Mouse (Mus musculus): ENCODE results near the gene Slc9a3r2. TPM values are rescaled to one million over a fixed set of nuclear protein-coding genes. Genes with fewer than 3 reads are reported as not detected.
A peak's percentile ranks its signal among the peaks of the same experiment; 100 is the strongest.

Gene Slc9a3r2
- total RNA-seq, 1 experiment, result 22.7 TPM

DNA sequence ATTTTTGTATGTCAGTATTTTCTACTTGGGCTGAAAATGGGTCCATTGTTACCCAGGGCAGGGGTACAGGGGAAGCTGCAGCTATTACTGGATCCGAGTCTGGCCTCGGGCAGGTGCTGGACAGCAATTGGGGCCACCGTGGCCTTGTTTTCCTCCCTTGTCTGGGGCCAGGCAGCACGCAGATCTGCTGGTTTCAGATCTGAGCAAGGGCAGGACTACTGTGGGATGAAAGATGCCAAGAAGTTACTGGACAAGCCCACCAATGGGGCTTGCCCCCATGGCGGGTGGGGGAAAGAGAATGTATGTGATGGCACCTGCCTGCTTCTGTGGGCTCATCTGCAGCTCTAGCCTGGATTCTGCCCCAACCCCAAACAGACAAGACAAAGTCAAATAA is 54.1 kb downstream of the Slc9a3r2 start:
- in situ Hi-C loops (cut with MboI; ENCODE audit: low sequenced_read_pairs in 2 of 2, unreplicated experiment in 2 of 2), result no loop called here
- Histone ChIP-seq H3K9ac (ENCODE audit: insufficient read depth, low read depth, low read length, poor library complexity, severe bottlenecking) (no peak overlapping the region), H3K4me1 (ENCODE audit: control insufficient read depth in 2 of 2, insufficient read depth in 2 of 2, low read length in 2 of 2, poor library complexity in 1 of 2) (peaks cover 0 to 10% of the 10 kb centered on the region in 2 experiments; a peak in 2 of 4 replicates), H3K4me3 (ENCODE audit: insufficient read depth in 1 of 2, low read depth in 1 of 2, low read length in 2 of 2, poor library complexity in 1 of 2, severe bottlenecking in 1 of 2) (no peak overlapping the region), H3K36me3 (ENCODE audit: control insufficient read depth, insufficient read depth, low read length, poor library complexity, severe bottlenecking) (peaks cover 71% of the 10 kb centered on the region), H3K9me3 (ENCODE audit: control insufficient read depth, insufficient read depth, low read depth, low read length) (no peaks in the 10 kb centered on the region), H3K27ac (ENCODE audit: insufficient read depth, low read depth, low read length, poor library complexity, severe bottlenecking) (no peak overlapping the region)
- no peak for DNase-seq (ENCODE audit: low read depth, low spot score)
- TF ChIP-seq ZNF384 (IDR thresholded peaks at IDR 0.05; ENCODE audit: low read depth, low read length), result no peak
- no peak for TF ChIP-seq MAFK (IDR thresholded peaks at IDR 0.05; ENCODE audit: insufficient read depth, low read depth, low read length)
- TF ChIP-seq ZC3H11A (IDR thresholded peaks at IDR 0.05; ENCODE audit: borderline replicate concordance, low read depth, low read length), result no peak
- no peak for TF ChIP-seq HCFC1 (IDR thresholded peaks at IDR 0.05; ENCODE audit: borderline replicate concordance, insufficient read depth, low read length)
- TF ChIP-seq CHD2 (IDR thresholded peaks at IDR 0.05; ENCODE audit: low read depth, low read length), result no peak

DNA sequence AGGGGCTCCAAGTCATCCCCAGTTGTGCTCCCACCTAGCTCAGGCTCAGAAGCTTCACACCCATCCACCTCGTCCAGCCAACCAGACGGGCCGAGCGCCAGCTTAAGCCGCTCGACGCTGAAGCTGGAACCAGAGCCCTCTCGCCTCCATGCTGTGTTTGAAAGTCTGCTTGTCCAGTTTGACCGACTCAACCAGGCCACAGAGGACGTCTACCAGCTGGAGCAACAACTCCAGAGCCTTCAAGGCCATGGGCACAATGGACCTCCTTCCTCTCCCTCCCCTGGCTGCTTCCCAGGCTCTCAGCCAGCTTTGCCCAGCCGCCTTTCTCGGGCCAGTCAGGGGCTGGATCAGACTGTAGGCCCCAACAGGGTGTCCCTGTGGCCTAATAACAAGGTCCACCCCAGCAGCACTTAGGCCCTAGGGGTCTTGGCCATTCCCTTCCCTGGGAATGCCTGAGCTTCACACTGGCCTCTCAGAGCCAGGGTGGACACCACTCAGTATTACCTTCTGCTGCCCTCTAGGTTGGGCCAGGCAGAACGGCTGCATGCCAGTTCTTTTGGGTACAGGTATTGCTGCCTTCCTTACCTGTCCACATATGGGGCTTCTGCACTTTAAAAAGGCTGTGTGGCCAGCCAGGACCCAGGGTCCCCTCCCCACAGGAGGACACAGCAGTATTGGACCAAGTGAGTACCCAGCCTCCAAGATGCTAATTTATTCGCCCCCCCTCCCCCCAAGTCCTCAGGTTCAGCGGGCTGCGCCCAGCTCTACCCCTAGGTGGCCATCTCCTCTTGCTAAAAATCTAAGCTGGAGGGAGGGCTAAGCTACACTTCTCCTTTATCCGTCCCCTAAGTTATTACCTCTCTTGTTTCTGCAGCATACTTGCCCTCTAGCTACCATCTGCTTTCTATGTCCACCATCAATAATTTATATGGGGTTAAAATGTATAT is 54.7 kb downstream of the Slc9a3r2 start:
- DNase-seq (ENCODE audit: low read depth, low spot score), result no peak
- H3K36me3 ChIP-seq (ENCODE audit: control insufficient read depth, insufficient read depth, low read length, poor library complexity, severe bottlenecking), result peaks cover 66% of the 10 kb centered on the region
- H3K9me3 ChIP-seq (ENCODE audit: control insufficient read depth, insufficient read depth, low read depth, low read length), result no peaks in the 10 kb centered on the region
- no peak overlapping the region for H3K4me3 ChIP-seq (ENCODE audit: insufficient read depth in 1 of 2, low read depth in 1 of 2, low read length in 2 of 2, poor library complexity in 1 of 2, severe bottlenecking in 1 of 2)
- peaks cover 0 to 10% of the 10 kb centered on the region in 2 experiments; a peak in 2 of 4 replicates for H3K4me1 ChIP-seq (ENCODE audit: control insufficient read depth in 2 of 2, insufficient read depth in 2 of 2, low read length in 2 of 2, poor library complexity in 1 of 2)
- no peak overlapping the region for H3K27ac ChIP-seq (ENCODE audit: insufficient read depth, low read depth, low read length, poor library complexity, severe bottlenecking)
- H3K9ac ChIP-seq (ENCODE audit: insufficient read depth, low read depth, low read length, poor library complexity, severe bottlenecking), result peak overlapping the region; percentile 14; the same call in 1 of the 2 replicates
- in situ Hi-C loops (cut with MboI; ENCODE audit: low sequenced_read_pairs in 2 of 2, unreplicated experiment in 2 of 2), result no loop called here
- no peak for TF ChIP-seq ZNF384 (IDR thresholded peaks at IDR 0.05; ENCODE audit: low read depth, low read length)
- no peak for TF ChIP-seq MAFK (IDR thresholded peaks at IDR 0.05; ENCODE audit: insufficient read depth, low read depth, low read length)

DNA sequence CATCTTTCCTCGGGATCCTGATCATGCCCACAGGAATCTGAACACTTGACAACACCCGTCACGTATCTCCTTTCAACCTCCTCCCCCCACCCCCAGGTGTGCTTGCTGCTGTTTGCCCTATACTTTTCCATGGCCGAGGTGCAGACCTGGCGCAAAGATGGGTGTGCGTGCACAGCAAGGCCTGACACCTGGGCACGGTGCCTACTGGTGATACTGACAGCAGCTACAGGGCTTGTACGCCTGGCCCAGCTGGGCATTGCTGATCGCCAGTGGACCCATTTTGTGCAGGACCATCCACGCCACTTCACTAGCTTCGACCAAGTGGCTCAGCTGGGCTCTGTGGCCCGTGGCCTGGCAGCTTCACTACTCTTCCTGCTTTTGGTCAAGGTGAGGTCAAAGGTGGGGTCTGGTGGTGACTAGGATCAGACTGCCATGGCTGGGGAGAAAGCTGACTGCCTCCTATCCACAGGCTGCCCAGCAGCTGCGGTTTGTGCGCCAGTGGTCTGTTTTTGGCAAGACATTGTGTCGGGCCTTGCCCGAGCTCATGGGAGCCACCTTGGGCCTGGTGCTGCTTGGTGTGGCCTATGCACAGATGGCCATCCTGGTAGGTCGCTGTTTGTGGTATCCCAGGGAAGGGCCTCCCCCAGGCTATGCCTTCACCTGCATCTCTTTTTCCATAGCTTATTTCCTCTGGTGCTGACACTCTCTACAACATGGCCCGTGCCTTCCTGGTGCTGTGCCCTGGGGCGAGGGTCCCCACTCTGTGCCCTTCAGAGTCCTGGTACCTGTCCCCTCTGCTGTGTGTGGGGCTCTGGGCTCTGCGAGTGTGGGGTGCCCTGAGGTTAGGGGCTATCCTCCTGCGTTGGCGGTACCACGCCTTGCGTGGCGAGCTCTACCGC is 55.9 kb downstream of the Slc9a3r2 start:
- H3K4me1 ChIP-seq (ENCODE audit: control insufficient read depth in 2 of 2, insufficient read depth in 2 of 2, low read length in 2 of 2, poor library complexity in 1 of 2), result peaks cover 0 to 10% of the 10 kb centered on the region in 2 experiments; a peak in 2 of 4 replicates
- in situ Hi-C loops (cut with MboI; ENCODE audit: low sequenced_read_pairs in 2 of 2, unreplicated experiment in 2 of 2), result no loop called here
- H3K27ac ChIP-seq (ENCODE audit: insufficient read depth, low read depth, low read length, poor library complexity, severe bottlenecking), result no peak overlapping the region
- no peak overlapping the region for H3K4me3 ChIP-seq (ENCODE audit: insufficient read depth in 1 of 2, low read depth in 1 of 2, low read length in 2 of 2, poor library complexity in 1 of 2, severe bottlenecking in 1 of 2)
- no peak for DNase-seq (ENCODE audit: low read depth, low spot score)
- no peak for TF ChIP-seq HCFC1 (IDR thresholded peaks at IDR 0.05; ENCODE audit: borderline replicate concordance, insufficient read depth, low read length)
- TF ChIP-seq ZNF384 (IDR thresholded peaks at IDR 0.05; ENCODE audit: low read depth, low read length), result no peak
- TF ChIP-seq MAFK (IDR thresholded peaks at IDR 0.05; ENCODE audit: insufficient read depth, low read depth, low read length), result no peak
- H3K36me3 ChIP-seq (ENCODE audit: control insufficient read depth, insufficient read depth, low read length, poor library complexity, severe bottlenecking), result peaks cover 54% of the 10 kb centered on the region
- no peaks in the 10 kb centered on the region for H3K9me3 ChIP-seq (ENCODE audit: control insufficient read depth, insufficient read depth, low read depth, low read length)
- H3K9ac ChIP-seq (ENCODE audit: insufficient read depth, low read depth, low read length, poor library complexity, severe bottlenecking), result 0 out of 2 replicates have a peak overlapping the region, but pooled peaks have one; percentile 14

DNA sequence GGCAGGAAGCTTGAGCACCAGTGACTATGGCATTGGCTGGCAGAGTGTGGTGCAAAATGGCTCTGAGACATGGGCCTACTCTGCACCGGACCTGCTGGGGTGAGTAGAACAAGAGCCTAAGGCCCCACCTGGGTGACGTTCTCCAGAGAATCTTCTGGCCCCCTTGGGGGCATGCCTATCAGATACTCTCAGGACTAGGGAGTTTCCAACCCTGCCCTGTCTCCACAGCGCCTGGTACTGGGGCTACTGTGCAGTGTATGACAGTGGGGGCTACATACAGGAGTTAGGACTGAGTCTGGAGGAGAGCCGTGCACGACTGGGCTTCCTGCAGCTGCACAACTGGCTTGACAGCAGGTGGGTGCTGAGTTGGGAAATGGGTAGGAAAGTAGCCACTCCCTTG is 56.9 kb downstream of the Slc9a3r2 start:
- H3K36me3 ChIP-seq (ENCODE audit: control insufficient read depth, insufficient read depth, low read length, poor library complexity, severe bottlenecking), result peaks cover 48% of the 10 kb centered on the region
- H3K9ac ChIP-seq (ENCODE audit: insufficient read depth, low read depth, low read length, poor library complexity, severe bottlenecking), result no peak overlapping the region
- no peak for DNase-seq (ENCODE audit: low read depth, low spot score)
- TF ChIP-seq CHD2 (IDR thresholded peaks at IDR 0.05; ENCODE audit: low read depth, low read length) (no peak), HCFC1 (IDR thresholded peaks at IDR 0.05; ENCODE audit: borderline replicate concordance, insufficient read depth, low read length) (no peak), MAFK (IDR thresholded peaks at IDR 0.05; ENCODE audit: insufficient read depth, low read depth, low read length) (no peak), ZC3H11A (IDR thresholded peaks at IDR 0.05; ENCODE audit: borderline replicate concordance, low read depth, low read length) (no peak), ZNF384 (IDR thresholded peaks at IDR 0.05; ENCODE audit: low read depth, low read length) (no peak)
- no peaks in the 10 kb centered on the region for H3K9me3 ChIP-seq (ENCODE audit: control insufficient read depth, insufficient read depth, low read depth, low read length)
- H3K27ac ChIP-seq (ENCODE audit: insufficient read depth, low read depth, low read length, poor library complexity, severe bottlenecking), result no peak overlapping the region
- peaks cover 0 to 10% of the 10 kb centered on the region in 2 experiments; a peak in 2 of 4 replicates for H3K4me1 ChIP-seq (ENCODE audit: control insufficient read depth in 2 of 2, insufficient read depth in 2 of 2, low read length in 2 of 2, poor library complexity in 1 of 2)
- in situ Hi-C loops (cut with MboI; ENCODE audit: low sequenced_read_pairs in 2 of 2, unreplicated experiment in 2 of 2), result no loop called here
- no peak overlapping the region for H3K4me3 ChIP-seq (ENCODE audit: insufficient read depth in 1 of 2, low read depth in 1 of 2, low read length in 2 of 2, poor library complexity in 1 of 2, severe bottlenecking in 1 of 2)

Data from ES-E14 (cell line).